ENCODE assay signal across 1 mouse cellular context in the genomic region with DNA sequence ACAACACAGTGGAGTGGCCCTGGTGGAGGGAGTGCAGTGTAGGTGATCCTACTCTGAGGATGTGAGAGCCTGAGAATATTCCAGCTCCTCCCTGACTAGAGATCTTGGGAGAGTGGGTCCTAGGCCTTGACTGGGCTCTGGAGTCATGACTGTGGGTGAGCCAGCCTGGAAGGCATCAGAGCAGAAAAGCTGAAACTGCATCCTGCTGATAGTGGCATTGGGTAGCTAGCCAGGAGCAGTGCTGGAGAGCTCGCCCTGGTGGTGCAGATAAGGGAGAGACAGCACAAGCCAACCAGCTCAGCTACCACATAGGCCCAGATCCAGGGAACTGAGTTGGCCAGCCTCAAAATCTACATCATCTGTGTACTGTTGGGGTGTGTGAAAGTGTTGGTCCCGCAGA.
TF ChIP-seq lines count a peak whose summit lies in the region.

No protein-coding gene starts in this region.

TF ChIP-seq in MEL, 35 proteins besides CTCF, POLR2A, EP300 and RAD21 (continued from another document):
- TF ChIP-seq USF2 (IDR thresholded peaks at IDR 0.05; ENCODE audit: borderline replicate concordance in 1 of 2, insufficient read depth in 1 of 2, low read depth in 1 of 2, low read length in 2 of 2) (no peak), UBTF (IDR thresholded peaks at IDR 0.05; ENCODE audit: borderline replicate concordance, insufficient read depth, low read depth, low read length) (no peak), MAX (IDR thresholded peaks at IDR 0.05; ENCODE audit: low read length) (no peak), MYB (IDR thresholded peaks at IDR 0.05; ENCODE audit: low read depth, low read length) (no peak), TCF12 (IDR thresholded peaks at IDR 0.05; ENCODE audit: low read depth, low read length) (peak; percentile 98), ZMIZ1 (IDR thresholded peaks at IDR 0.05; ENCODE audit: low read depth, low read length) (0 out of 2 replicates have a peak, but pooled peaks have one; percentile 45), SIN3A (IDR thresholded peaks at IDR 0.05; ENCODE audit: low read length) (peak; percentile 60; the same call in 1 of the 2 replicates), POLR2AphosphoS5 (IDR thresholded peaks at IDR 0.05; ENCODE audit: borderline replicate concordance, low read depth, low read length) (no peak), E2F4 (IDR thresholded peaks at IDR 0.05; ENCODE audit: borderline replicate concordance, low read depth, low read length) (no peak), BHLHE40 (IDR thresholded peaks at IDR 0.05; ENCODE audit: borderline replicate concordance, low read depth, low read length) (no peak; the same call in 1 of the 2 replicates), HCFC1 (IDR thresholded peaks at IDR 0.05; ENCODE audit: low read depth, low read length) (peak; percentile 42; the same call in 1 of the 2 replicates), MXI1 (IDR thresholded peaks at IDR 0.05; ENCODE audit: low read depth, low read length) (no peak; the same call in 1 of the 2 replicates), SMC3 (IDR thresholded peaks at IDR 0.05; ENCODE audit: low read depth, low read length) (no peak), MAZ (IDR thresholded peaks at IDR 0.05; ENCODE audit: low read depth, low read length) (no peak), NRF1 (IDR thresholded peaks at IDR 0.05; ENCODE audit: insufficient read depth, low read depth, low read length, poor library complexity, severe bottlenecking) (no peak), ELF1 (IDR thresholded peaks at IDR 0.05; ENCODE audit: low read depth, low read length) (peak; percentile 51), CHD2 (IDR thresholded peaks at IDR 0.05; ENCODE audit: low read length) (no peak), ETS1 (IDR thresholded peaks at IDR 0.05; ENCODE audit: low read depth, low read length) (peak; percentile 91), GABPA (IDR thresholded peaks at IDR 0.05; ENCODE audit: low read depth, low read length) (no peak), TBP (IDR thresholded peaks at IDR 0.05; ENCODE audit: low read depth, low read length) (peak; percentile 31; the same call in 1 of the 2 replicates), ZKSCAN1 (IDR thresholded peaks at IDR 0.05; ENCODE audit: low read depth, low read length) (no peak), MAFK (IDR thresholded peaks at IDR 0.05; ENCODE audit: borderline replicate concordance, low read depth, low read length) (peak; percentile 9; the same call in 1 of the 2 replicates), USF1 (IDR thresholded peaks at IDR 0.05; ENCODE audit: low read depth, low read length) (no peak), POLR2AphosphoS2 (IDR thresholded peaks at IDR 0.05; ENCODE audit: low read length) (no peak), JUND (IDR thresholded peaks at IDR 0.05; ENCODE audit: low read depth, low read length) (no peak), KAT2A (conservative IDR thresholded peaks at IDR 0.05; ENCODE audit: low read depth, low read length) (no peak; the same call in 1 of the 2 replicates), TAL1 (IDR thresholded peaks at IDR 0.05; ENCODE audit: low read length) (peak; percentile 96), ZC3H11A (IDR thresholded peaks at IDR 0.05; ENCODE audit: low read depth, low read length) (no peak), CHD1 (IDR thresholded peaks at IDR 0.05; ENCODE audit: low read depth, low read length) (no peak), MYC (IDR thresholded peaks at IDR 0.05; ENCODE audit: low read depth, low read length) (no peak)
